Mouse (Mus musculus) 3134 (cell line): ENCODE measurements around the gene Tm4sf1.

Source experiments
- DNase-seq: peaks from one replicate; pipeline ENCODE4 v3.0.0-alpha.2; 2011; ENCODE audit warnings: low spot score; ENCODE audit not compliant: insufficient read length; ENCODE audit errors: extremely low read depth

Tm4sf1 gene

DNA sequence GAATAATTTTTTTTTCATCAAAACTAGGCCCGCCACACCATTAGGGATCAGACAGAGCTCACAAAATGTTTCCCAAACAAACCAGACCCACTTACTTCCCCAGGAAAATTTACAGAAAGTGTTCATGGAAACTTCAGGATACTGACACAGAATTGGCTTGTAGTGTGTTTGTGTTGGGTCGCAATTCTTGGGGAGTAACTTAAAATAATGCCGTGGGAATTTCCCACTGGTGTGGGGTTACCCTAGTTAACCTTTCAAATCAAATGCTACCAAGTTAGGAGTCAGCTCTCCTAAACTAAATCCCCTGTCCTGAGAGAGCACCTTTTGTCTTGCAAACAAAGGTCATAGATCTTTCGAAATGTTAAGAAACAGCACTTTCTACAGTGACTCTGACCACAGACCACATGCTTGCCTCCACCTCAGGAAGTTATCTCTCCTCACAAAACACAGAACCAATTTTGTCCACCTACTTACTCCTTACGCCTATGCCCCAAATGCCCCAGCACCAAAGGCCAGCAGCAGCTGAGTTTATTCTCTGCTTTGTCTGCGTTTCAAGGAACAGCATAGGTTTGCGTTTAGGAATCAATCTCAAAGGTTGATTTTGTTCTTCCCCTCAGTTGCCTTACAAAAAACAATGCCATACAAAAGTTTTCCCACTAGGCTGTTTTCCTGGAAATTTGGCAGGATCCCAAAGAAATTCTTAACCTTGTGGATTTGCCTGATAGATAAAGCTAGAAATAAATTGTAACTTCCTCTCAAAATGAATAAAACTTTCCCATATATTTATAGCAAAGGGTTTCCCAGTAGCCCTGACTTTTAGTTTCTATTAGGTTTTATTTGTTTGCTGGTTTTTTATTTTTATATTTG, 13.7 kb downstream of the Tm4sf1 start:
- no peak for DNase-seq

DNA sequence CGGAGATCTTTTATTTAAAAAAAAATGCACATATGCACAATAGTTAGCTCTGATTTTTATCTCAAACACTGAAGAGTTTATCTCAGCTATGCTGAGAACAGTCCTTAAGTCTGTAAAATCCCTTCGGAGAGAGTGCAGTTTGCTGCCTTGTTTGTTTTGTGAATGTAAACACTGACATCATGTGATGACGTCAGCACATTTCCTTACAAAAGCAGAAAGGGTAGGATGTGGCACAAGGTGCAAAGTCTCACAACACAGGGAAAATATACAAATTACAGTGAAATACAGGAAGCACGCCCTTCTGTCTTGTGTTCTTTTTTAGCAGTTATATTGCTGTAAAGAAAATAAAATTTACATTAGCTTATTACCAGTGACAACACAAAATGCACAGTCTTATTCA, 14.3 kb downstream of the Tm4sf1 start:
- DNase-seq, result no peak

DNA sequence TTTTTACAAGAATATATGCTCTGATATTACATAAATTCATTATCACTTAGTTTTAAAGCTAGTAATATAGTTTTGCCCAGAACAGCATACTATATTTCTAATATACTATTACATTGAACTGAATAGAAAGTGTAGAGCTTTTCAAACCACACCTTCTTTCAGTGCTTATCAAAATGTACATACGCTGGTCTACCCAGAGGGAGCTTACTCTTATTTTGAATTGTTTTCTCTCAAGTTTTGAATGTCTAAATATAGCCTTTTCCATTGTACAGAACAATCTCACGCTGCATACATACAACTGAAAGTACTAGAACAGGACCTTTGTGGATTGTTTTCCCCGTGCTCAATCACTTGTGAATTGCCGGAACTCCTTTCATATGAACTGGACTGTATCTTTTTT, 23.6 kb downstream of the Tm4sf1 start:
- no peak for DNase-seq

DNA sequence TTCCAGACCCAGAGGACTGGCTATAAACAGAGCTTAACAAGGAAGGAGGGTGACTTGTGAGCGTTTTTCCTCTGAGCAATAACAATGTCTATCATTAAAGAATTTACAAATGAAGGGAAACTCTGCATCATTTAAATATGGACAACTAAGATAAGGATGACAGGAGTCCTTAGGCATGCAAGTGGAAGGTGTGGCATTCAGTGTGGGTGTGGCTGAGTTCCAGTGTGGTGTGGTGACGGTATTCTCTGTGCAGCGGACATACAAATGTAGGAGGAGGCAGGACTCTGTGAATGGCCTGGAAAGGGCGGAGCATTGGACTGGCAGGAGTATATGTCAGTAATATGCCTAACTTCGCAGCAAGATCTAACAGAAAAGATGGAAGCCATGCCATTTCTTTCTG, 24.3 kb downstream of the Tm4sf1 start:
- DNase-seq, result peak; percentile 85

DNA sequence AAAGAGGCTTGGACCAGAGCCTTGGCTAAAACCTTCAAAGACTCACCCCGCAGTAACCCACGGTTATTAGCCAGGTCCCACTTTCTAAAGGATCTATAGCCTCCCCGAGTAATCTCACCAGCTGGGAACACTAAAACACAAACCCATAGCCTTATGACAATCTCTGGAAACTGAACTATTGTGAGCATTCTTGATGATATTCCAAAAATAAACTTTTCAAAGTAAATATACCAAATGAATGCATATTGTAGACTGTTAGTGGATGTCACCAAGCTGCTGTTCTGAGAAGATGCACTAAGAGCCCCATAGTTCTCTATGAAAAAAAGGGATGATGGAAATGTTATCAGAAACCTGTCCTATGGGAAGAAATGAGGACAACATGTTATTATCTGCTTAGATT, 25.0 kb downstream of the Tm4sf1 start:
- DNase-seq, result no peak

DNA sequence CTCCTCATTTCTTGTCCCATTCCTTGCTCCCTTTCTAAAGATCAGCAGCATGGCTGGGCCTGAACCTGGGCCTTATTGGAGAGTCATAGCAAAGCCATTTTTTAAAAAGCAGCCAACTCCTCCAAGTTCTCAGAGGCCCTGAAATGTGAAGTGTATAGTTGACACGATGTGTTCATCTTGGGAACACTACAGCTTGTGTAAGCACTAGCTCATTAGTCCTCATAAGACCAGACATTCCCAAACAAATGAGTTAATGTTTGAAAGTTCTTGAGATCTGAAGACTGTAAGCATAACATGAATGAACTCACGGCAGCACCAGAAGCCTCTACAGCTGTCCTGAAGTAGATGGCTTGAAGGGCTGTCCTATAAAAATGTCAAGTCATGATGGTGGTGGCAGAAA, 32.8 kb downstream of the Tm4sf1 start:
- no peak for DNase-seq

DNA sequence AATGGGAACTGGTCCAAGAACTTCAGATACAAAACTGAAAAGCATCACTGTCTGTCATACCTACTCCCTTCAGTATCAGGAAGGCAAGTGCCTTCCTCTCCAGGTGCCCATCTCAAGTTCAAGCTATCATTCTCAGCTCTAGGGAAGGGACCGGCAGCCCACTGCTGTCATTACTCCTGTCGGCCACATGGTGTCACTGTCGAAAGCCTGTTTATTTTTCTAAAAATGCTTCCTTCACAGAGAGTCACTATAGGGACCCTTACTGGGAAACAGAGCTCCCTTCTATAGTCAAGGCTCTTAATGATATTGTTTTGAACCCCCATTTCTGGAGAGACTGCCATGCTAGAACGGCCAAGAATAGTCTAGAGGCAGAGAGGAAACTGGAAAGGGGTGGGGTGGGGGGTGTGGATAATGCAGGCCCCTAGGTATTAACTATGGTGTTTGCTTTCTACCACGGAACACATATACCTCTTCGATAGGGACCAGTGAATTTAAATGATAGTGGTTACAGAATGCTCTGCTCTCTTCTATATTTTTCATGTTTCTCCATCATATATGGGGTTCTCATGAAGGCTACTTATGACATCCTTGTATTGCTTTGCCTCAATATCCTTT, 34.1 kb downstream of the Tm4sf1 start:
- no peak for DNase-seq

DNA sequence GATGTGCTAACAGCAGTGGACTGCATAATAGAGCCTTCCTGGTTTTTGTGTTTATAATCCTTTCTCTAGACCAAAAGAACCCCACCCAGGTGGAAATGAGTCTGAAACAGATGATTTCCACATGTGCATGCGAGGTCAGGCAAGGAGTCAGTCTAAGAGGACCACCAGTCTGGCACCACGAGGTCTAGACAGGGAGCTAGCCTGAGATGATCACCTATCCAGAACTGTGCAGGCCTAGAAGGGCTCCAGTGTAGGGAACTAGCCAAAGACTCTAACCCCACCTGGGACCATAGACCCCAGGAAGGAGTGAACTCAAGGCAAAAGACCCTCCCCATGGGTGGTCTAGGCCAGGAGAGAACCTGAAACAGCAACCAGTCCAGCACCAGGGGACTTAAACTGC, 48.7 kb downstream of the Tm4sf1 start:
- DNase-seq, result no peak

DNA sequence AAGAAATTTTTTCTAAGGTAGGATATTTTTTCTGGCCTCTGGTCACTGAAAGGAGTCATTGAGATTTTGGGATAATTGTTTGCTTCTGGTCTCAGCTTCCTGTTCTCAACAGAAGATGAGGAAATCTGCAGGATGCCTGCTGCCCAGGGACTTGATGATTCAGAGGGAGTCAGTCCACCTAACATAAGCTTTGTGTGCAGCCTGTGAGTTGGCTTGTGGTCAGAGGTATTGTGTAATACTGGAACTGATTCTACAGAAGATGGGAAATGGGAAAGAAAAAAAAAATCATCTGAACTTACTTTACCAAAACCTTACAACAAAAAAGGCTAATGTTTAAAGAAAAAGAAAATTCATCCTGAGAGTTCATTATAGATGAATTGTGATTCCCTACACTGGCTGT, 49.2 kb downstream of the Tm4sf1 start:
- DNase-seq, result peak; percentile 73

DNA sequence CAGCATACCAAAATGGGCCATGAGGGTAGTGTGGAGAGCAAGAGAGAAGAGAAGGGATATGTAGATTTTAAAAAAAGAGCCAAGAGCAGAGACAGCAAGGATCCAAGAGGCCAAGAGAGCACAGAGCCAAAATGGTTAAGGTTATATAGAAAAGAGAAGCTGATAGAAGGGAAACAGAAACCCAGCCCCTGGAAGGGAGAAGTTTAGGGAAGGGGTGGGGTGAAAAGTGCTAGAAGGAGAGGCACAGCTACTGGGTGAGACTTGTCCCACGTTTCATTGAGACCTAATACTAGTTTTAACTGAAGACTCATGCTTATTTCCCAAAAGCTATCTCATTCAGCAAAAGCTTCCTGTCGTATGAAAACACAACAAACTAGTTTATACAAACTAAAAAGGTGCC, 56.5 kb downstream of the Tm4sf1 start:
- DNase-seq, result no peak
